Mouse (Mus musculus) monocyte, adult 5-6 weeks (primary cell): ENCODE data around the gene Gldc. TPM values are rescaled to one million over a fixed set of nuclear protein-coding genes. Genes with fewer than 3 reads are reported as not detected.

ENCODE experiments used
- ATAC-seq: fragments of 153-309, 156-312 bp; replicated peaks from 2 replicates; pipeline ENCODE4 v1.8.0; 2017; ENCODE audit warnings: mild to moderate bottlenecking; ENCODE audit not compliant: low TSS enrichment, insufficient number of reproducible peaks, severe bottlenecking, poor library complexity, low FRiP score
- total RNA-seq: library from RNA; stranded (forward); fragments of 200-1000, 200-491, 200-594 nt; gene quantifications from 3 replicates; pipeline ENCODE4 v1.2.3, GENCODE M21; 2017

Gldc gene
- total RNA-seq, 1 experiment from 2014 or later, result not detected

GRCm38 (mm10) chr19:30114919-30115441 lies 60.2 kb downstream of the Gldc start:
- no peak for ATAC-seq

DNA sequence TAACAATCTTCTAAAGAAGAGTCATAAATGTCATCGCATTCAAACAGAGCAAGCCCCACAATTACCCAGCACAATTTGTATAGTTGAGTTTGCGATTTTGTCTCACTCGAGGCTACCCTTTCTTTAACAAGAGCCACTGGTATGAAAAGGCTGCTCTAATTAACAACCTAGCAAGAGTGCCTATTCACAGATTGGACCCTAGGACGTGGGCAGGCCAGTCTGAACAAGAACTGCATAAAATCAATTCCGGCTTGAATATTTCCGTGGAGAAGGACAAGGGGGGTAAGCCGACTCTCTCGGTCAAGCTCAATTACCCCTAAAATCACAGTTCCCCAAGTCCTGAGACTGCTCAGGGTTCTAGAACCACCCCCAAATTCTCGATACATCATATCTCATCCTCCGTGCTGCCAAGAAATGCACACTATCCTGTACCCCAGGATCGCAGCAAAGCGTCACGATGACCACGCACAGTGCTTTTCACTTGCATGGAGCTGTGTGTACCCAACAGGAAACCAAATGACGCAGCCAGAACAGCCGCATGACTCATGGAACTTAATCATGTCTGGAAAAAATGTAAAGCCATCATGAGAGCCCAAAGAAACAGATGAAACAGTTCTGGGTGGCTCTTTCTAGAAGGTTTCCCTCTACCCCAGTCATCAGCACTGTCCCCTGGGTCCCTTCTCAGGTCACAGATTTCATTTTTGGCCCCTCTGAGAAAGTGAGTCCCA lies 62.1 kb downstream of the Gldc start:
- no peak for ATAC-seq

- ATAC-seq, result no peak
These were observed 63.8 kb downstream of the Gldc start for GRCm38 (mm10) chr19:30111421-30111820.

DNA sequence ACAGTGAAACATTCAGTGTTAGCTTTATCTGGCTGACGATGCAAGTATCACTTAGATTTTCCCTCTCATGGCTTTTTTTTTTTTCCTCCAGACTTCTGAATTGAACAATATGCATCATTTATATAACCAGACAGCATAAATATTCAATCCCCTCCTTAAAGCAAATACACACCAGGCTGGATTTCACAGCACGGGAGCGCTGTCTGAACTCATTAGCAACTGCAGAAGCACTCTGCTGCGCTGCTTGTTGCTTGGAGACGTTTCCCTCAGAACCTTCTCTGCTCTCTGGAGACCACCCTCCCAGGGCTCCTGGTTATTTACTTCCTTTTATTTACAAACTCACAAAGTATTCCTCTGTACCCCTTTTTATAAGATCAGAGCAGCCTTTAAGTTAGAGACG lies 66.1 kb downstream of the Gldc start:
- no peak for ATAC-seq

GRCm38 (mm10) chr19:30108616-30109015 lies 66.6 kb downstream of the Gldc start:
- no peak for ATAC-seq

DNA sequence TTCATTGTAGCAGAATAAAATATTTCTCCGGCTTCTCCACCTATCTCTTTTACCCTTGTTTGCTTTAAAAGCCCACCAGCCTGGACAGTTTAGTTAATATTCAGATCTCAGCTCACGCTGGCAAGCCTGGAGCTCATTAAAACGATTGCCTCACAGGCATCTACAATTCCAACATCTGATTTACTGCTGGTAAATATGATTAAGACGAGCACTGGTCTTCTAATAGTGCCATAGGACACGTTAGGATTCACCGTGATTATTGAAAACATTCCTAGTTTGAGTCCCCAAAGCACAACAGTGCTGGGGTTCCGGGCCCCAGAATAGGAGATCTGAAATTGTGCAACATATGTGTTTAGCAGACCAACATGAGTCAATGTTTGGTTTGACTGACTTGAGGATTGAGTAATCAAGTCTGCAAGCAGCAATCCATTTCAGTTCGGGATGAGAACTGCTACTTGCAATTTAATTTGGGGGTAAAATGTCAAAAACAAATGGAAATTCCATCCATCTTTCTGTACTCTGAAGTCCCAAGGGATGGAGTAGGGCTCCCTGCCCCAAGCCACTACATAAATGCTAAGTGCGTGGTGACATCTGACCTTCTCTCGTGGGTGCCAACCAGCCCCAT lies 67.9 kb downstream of the Gldc start:
- ATAC-seq, result no peak

DNA sequence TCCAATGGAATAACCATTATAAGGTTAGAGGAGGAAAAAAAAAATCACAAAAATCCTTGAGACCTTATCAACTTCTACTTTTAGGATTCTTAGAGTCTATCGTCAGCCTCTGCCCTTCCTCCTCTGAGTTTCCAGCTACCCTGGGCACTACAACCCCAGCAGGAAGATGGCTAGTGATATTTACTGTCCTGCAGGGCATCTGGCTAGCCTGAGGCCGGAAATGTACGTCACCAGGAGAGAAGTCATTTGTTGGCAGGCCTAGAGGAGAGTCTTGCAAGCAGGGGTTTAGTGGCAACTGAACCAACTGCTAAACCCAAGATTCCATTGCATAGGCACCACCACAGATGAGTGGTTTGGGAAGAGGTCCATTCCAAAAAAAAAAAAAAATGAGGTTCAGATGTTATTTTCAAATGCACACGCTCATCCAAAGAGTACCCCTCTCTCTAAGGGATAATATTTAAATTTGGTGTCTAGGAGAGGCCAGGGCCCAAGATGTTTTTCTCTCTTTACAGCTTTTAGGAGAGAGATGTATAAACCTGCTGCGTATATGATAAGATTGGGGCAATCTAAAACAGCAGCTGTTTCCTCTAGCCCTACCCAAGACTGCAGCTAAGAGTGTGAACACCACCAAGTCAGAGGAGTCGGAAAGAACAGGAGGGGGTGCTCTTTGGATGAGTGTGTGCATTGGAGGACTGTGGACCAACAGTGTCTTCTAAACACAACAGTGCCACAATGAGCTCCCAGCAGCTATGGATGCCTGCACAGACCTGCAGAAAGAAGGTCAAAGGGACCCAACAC lies 70.0 kb downstream of the Gldc start:
- no peak for ATAC-seq

- ATAC-seq, result no peak
These were observed 72.6 kb downstream of the Gldc start for GRCm38 (mm10) chr19:30102620-30103019.

DNA sequence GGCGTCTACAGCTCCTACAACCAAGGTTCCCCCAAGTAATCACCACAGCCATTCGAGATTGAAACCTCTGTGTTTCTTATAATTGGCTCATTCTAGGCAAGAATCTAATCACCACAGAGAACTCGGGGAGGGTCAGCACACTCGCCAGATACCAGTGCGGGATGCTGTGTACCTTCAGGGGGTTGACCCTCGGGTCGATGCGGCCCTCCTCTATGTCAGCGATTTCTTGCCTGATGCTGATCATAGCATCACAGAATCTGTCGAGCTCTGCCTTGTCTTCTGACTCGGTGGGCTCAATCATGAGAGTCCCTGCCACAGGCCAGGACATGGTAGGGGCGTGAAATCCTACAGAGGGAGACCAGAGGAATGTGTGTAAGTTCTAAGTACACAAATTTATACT lies 74.7 kb downstream of the Gldc start:
- no peak for ATAC-seq

DNA sequence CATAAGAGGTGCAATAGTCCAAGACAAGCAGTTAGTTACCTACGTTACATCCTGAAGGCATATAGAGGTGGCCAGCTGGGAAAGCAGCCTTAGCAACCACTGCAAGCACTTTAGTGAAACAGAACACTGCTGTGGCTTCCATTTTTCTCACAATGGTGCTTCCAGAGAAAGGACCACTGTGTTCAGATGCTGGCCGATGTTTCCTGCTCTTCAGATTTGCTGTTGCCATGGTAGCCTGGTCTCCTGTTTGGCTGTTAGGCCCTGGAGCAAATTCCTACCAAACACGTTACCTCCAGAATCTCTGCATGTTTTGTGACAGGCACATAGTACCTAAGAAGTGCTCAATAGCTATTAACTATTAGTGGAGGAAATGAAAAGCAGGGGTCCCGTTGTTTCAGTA lies 78.2 kb downstream of the Gldc start:
- no peak for ATAC-seq

DNA sequence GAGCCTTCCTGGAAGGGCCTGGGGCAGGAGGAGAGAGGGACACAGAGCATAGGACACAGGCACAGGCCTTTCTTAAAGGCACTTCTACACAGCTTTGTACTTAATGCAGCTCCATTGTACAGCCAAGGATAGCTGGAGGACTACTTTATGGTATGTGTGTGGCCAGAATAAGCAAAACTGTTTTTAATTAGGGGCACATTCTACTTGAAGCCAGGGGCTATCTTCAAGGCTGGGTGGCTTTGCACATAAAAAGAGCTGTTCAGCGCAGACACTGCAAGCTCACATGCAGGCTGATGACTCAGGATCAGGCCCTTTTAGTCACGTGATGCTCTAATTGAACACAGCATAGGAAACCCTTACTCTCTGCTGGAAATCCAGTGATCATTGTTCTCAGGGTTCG lies 79.0 kb downstream of the Gldc start:
- ATAC-seq, result no peak

- no peak for ATAC-seq
These were observed 83.5 kb downstream of the Gldc start for GRCm38 (mm10) chr19:30091644-30092295.

GRCm38 (mm10) chr19:30090163-30090562 lies 85.1 kb downstream of the Gldc start:
- ATAC-seq, result no peak

GRCm38 (mm10) chr19:30065797-30066196 lies 109.4 kb downstream of the Gldc start:
- no peak for ATAC-seq

DNA sequence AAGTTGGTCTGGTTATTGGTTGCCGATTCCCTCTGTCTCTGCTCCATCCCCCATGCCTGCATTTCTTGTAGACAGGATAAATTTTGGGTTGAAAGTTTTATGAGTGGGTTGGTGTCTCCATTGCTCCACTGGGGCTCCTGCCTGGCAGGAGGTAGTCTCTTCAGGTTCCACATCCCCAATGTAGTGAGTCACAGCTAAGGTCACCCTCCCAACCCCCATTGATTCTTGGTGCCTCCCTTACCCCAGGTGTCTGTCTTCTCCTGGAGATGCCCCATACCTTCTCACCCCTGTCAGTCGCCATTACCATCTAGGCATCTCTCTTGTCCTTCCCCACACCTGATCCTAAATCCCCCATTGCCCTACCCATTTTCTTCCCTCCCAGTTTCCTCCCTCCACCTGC lies 121.0 kb downstream of the Gldc start:
- no peak for ATAC-seq

GRCm38 (mm10) chr19:30051479-30051878 lies 123.8 kb downstream of the Gldc start:
- ATAC-seq, result no peak

GRCm38 (mm10) chr19:30050584-30050983 lies 124.6 kb downstream of the Gldc start:
- ATAC-seq, result no peak
